10 mouse cellular contexts compared by ENCODE assay signal in genomic region chr5:4858032-4858641, GRCm38 (mm10).
DNase-seq lines count a peak whose midpoint lies in the region; ATAC-seq lines count a peak whose summit lies in the region.
"Had no signal": no experiment of that assay in that cellular context is flagged by ENCODE, and none has a peak within 500 bp of the region (broad histone marks: within the 10 kb centered on the region; RNA-seq: fewer than 3 reads in every experiment).

No protein-coding gene starts in this region.

- no peaks in the 10 kb centered on the region for H3K27me3 ChIP-seq in forebrain, embryonic 15.5 days
- no peaks in the 10 kb centered on the region; the same call in 1 of the 2 replicates for H3K27me3 ChIP-seq in hindbrain, embryonic 16.5 days (replicated peaks; ENCODE audit: control insufficient read depth, insufficient read depth, low read length)
- peaks cover 53% of the 10 kb centered on the region for H3K27me3 ChIP-seq in neural tube, embryonic 13.5 days
- H3K27me3 ChIP-seq: embryonic facial prominence, embryonic 12.5 days had no signal

- no peak overlapping the region for H3K9ac ChIP-seq in forebrain, embryonic 15.5 days (replicated peaks)
- no peak overlapping the region for H3K9ac ChIP-seq in hindbrain, embryonic 16.5 days (ENCODE audit: low read depth, low read length)
- no peak overlapping the region for H3K9ac ChIP-seq in neural tube, embryonic 13.5 days
- H3K9ac ChIP-seq: embryonic facial prominence, embryonic 12.5 days had no signal

- H3K9me3 ChIP-seq in forebrain, embryonic 15.5 days, result no peaks in the 10 kb centered on the region
- H3K9me3 ChIP-seq in hindbrain, embryonic 16.5 days (ENCODE audit: control insufficient read depth, low read length), result no peaks in the 10 kb centered on the region
- H3K9me3 ChIP-seq in neural tube, embryonic 13.5 days, result no peaks in the 10 kb centered on the region
- H3K9me3 ChIP-seq: embryonic facial prominence, embryonic 12.5 days had no signal

- intact Hi-C loops in gastrocnemius, postnatal 14 days (cut with DNase I; ENCODE audit: low total_unique reads), result no loop called here

- ATAC-seq in forebrain, embryonic 15.5 days (replicated peaks), result peak; percentile 89
- ATAC-seq in hindbrain, embryonic 16.5 days, result peak; percentile 85
- ATAC-seq in neural tube, embryonic 13.5 days (ENCODE audit: low read depth), result peak; percentile 72

- H3K4me3 ChIP-seq in forebrain, embryonic 15.5 days, result no peak overlapping the region
- H3K4me3 ChIP-seq in hindbrain, embryonic 16.5 days (ENCODE audit: low read length), result no peak overlapping the region
- no peak overlapping the region for H3K4me3 ChIP-seq in neural tube, embryonic 13.5 days
- H3K4me3 ChIP-seq: embryonic facial prominence, embryonic 12.5 days had no signal

- H3K36me3 ChIP-seq in forebrain, embryonic 15.5 days, result no peaks in the 10 kb centered on the region
- no peaks in the 10 kb centered on the region for H3K36me3 ChIP-seq in hindbrain, embryonic 16.5 days (ENCODE audit: control insufficient read depth, insufficient read depth, low read length)
- no peaks in the 10 kb centered on the region for H3K36me3 ChIP-seq in neural tube, embryonic 13.5 days
- H3K36me3 ChIP-seq: embryonic facial prominence, embryonic 12.5 days had no signal

- peak; percentile 44 for DNase-seq in layer of hippocampus, adult 9-11 months
- no peak for DNase-seq in layer of hippocampus, adult 9-10 months (ENCODE audit: low spot score)
- DNase-seq in gastrocnemius, postnatal 14 days, result no peak
- no peak for DNase-seq in adrenal gland, postnatal 36 days
- DNase-seq: right cerebral cortex, postnatal 25 days; thymus, adult 2 months had no signal

- no peak overlapping the region for H3K4me2 ChIP-seq in forebrain, embryonic 15.5 days (replicated peaks)
- no peak overlapping the region for H3K4me2 ChIP-seq in hindbrain, embryonic 16.5 days (ENCODE audit: low read length)
- no peak overlapping the region for H3K4me2 ChIP-seq in neural tube, embryonic 13.5 days
- H3K4me2 ChIP-seq: embryonic facial prominence, embryonic 12.5 days had no signal

- peak overlapping the region; percentile 78 for H3K27ac ChIP-seq in forebrain, embryonic 15.5 days (replicated peaks)
- no peak overlapping the region for H3K27ac ChIP-seq in hindbrain, embryonic 16.5 days (ENCODE audit: low read depth, low read length)
- H3K27ac ChIP-seq in neural tube, embryonic 13.5 days (replicated peaks), result no peak overlapping the region
- H3K27ac ChIP-seq: embryonic facial prominence, embryonic 12.5 days had no signal

- WGBS in forebrain, embryonic 15.5 days, result 28% methylated on average over 5 of the region's 5 CpGs
- WGBS in hindbrain, embryonic 16.5 days, result 24% methylated on average over 5 of the region's 5 CpGs
- WGBS in neural tube, embryonic 13.5 days, result 22% methylated on average over 5 of the region's 5 CpGs

- H3K4me1 ChIP-seq in forebrain, embryonic 15.5 days, result peaks cover 46% of the 10 kb centered on the region
- no peaks in the 10 kb centered on the region; the same call in 1 of the 2 replicates for H3K4me1 ChIP-seq in hindbrain, embryonic 16.5 days (ENCODE audit: control insufficient read depth, insufficient read depth, low read depth, low read length)
- peaks cover 17% of the 10 kb centered on the region for H3K4me1 ChIP-seq in neural tube, embryonic 13.5 days (replicated peaks)
